Mouse (Mus musculus) bone marrow, adult 2 months (tissue): Measurements from ENCODE around the gene Gorasp1.

Experiments
- CTCF ChIP-seq: fragments of 200-500 bp; IDR thresholded peaks from 2 replicates; pipeline ENCODE4 v1.5.1; 2011; ENCODE audit warnings: low read length, control low read depth; ENCODE audit not compliant: control insufficient read depth, insufficient read depth
- POLR2A ChIP-seq: fragments of 200-500 bp; IDR thresholded peaks from 2 replicates; pipeline ENCODE4 v1.6.1; 2011; ENCODE audit warnings: low read depth, mild to moderate bottlenecking, control low read depth, low read length, borderline replicate concordance; ENCODE audit not compliant: control insufficient read depth

DNA sequence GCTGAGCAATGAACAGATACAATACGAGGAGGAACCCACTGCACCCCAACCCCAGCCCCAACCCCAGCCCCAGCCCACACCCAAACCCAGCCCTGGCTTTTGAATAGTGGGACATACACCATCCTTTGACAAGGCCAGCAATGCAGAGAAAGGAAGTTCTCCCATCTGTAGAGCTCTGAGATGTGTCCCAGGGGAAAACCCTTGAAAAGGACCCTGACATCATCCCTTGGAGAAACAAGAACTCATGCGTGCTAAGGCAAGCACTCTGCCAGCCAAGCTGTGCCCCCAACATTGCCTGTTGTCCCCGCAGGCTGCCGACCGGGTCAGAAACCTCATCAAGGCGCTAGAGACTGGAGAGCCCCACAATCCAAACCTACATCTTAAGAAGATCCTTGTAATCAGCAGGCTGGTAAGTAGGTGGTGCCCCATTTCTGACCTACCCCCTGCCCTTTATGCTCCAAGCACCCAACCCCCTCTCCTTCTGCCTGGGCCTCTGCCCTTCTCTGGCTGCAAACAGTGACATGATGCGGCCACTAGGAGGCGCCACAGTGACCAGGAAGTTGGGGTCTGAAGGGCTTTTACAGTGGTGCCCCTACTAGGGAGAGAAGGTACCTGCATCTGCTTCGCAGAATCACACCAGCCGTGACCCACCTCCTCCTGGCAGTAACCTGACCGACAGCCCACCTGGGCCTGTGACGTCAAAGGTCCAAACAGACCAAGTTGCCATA lies 8.0 kb upstream of the Gorasp1 start:
- TF ChIP-seq POLR2A (no peak), CTCF (peak; percentile 70)
